Mouse (Mus musculus) ES-E14 (cell line): ENCODE measurements at regions not wholly inside any gene's neighbourhood (a gene's known extent, or its start where the extent isn't known, plus 50 kb on each side); places are given as distances from the start of the nearest gene placed in this dataset.

Experiments
- CHD2 ChIP-seq: IDR thresholded peaks from 2 replicates; pipeline ENCODE4 v1.6.1; 2014; ENCODE audit warnings: mild to moderate bottlenecking, low read depth, low read length, inconsistent platforms
- HCFC1 ChIP-seq: IDR thresholded peaks from 2 replicates; pipeline ENCODE4 v1.6.1; 2012; ENCODE audit warnings: low read length, inconsistent platforms, borderline replicate concordance; ENCODE audit not compliant: insufficient read depth
- MAFK ChIP-seq: IDR thresholded peaks from 2 replicates; pipeline ENCODE4 v1.6.1; 2014; ENCODE audit warnings: mild to moderate bottlenecking, low read depth, low read length, inconsistent platforms; ENCODE audit not compliant: insufficient read depth
- ZC3H11A ChIP-seq: IDR thresholded peaks from 2 replicates; pipeline ENCODE4 v1.6.1; 2012; ENCODE audit warnings: low read depth, mild to moderate bottlenecking, inconsistent platforms, low read length, borderline replicate concordance
- ZNF384 ChIP-seq: IDR thresholded peaks from 2 replicates; pipeline ENCODE4 v1.6.1; 2012; ENCODE audit warnings: low read depth, low read length, inconsistent platforms

GRCm38 (mm10) chr6:100966481-100966880 is 133.1 kb downstream of the Ppp4r2 start:
- TF ChIP-seq CHD2: no peak
- TF ChIP-seq ZC3H11A: no peak
- no peak for TF ChIP-seq ZNF384
- no peak for TF ChIP-seq MAFK
- no peak for TF ChIP-seq HCFC1
